Comparison of ENCODE assay signal across 22 mouse cellular contexts in genomic region chr10:90779561-90780400, GRCm38 (mm10).
DNase-seq lines count a peak whose midpoint lies in the region; ATAC-seq and TF ChIP-seq lines count a peak whose summit lies in the region.
"Had no signal": no experiment of that assay in that cellular context is flagged by ENCODE, and none has a peak within 500 bp of the region (broad histone marks: within the 10 kb centered on the region; RNA-seq: fewer than 3 reads in every experiment).

No protein-coding gene starts in this region.

- no peak overlapping the region for H3K9ac ChIP-seq in hindbrain, postnatal 0 days (replicated peaks; ENCODE audit: low read length)
- no peak overlapping the region for H3K9ac ChIP-seq in hindbrain, embryonic 13.5 days
- H3K9ac ChIP-seq in midbrain, embryonic 16.5 days (ENCODE audit: low read depth, low read length): no peak overlapping the region
- H3K9ac ChIP-seq in midbrain, embryonic 14.5 days (replicated peaks; ENCODE audit: low read length): no peak overlapping the region
- no peak overlapping the region for H3K9ac ChIP-seq in neural tube, embryonic 15.5 days (replicated peaks)
- H3K9ac ChIP-seq: embryonic facial prominence, embryonic 15.5 days; stomach, embryonic 15.5 days had no signal

- no peaks in the 10 kb centered on the region for H3K4me1 ChIP-seq in hindbrain, postnatal 0 days (ENCODE audit: insufficient read depth, low read length)
- H3K4me1 ChIP-seq in hindbrain, embryonic 13.5 days (replicated peaks): no peaks in the 10 kb centered on the region
- no peaks in the 10 kb centered on the region for H3K4me1 ChIP-seq in midbrain, embryonic 16.5 days (ENCODE audit: control insufficient read depth, insufficient read depth, low read length)
- no peaks in the 10 kb centered on the region for H3K4me1 ChIP-seq in midbrain, embryonic 14.5 days (ENCODE audit: control insufficient read depth, insufficient read depth, low read length)
- no peaks in the 10 kb centered on the region for H3K4me1 ChIP-seq in neural tube, embryonic 15.5 days
- H3K4me1 ChIP-seq: embryonic facial prominence, embryonic 15.5 days; stomach, embryonic 15.5 days had no signal

- no peak overlapping the region for H3K27ac ChIP-seq in hindbrain, postnatal 0 days
- no peak overlapping the region for H3K27ac ChIP-seq in hindbrain, embryonic 13.5 days
- H3K27ac ChIP-seq in midbrain, embryonic 16.5 days (ENCODE audit: low read length): no peak overlapping the region
- no peak overlapping the region for H3K27ac ChIP-seq in midbrain, embryonic 14.5 days (replicated peaks; ENCODE audit: low read depth, low read length)
- H3K27ac ChIP-seq in neural tube, embryonic 15.5 days (replicated peaks): no peak overlapping the region
- H3K27ac ChIP-seq: embryonic facial prominence, embryonic 15.5 days; heart, adult 2 months; kidney, postnatal 0 days; stomach, embryonic 15.5 days had no signal

- intact Hi-C loops in gastrocnemius, postnatal 36 days (cut with DNase I): no loop called here

- ATAC-seq in hindbrain, postnatal 0 days: no peak
- ATAC-seq in hindbrain, embryonic 13.5 days (ENCODE audit: low FRiP score): no peak
- 0 out of 2 replicates have a peak, but pooled peaks have one; percentile 41 for ATAC-seq in midbrain, embryonic 16.5 days
- no peak for ATAC-seq in midbrain, embryonic 14.5 days (ENCODE audit: low FRiP score, low TSS enrichment)
- ATAC-seq in neural tube, embryonic 15.5 days (ENCODE audit: low FRiP score): no peak
- ATAC-seq: inflammation-experienced regulatory T-cells, adult 6 months had no signal

- DNase-seq in hindbrain, postnatal 0 days (ENCODE audit: low spot score): peak; percentile 34
- DNase-seq in midbrain, embryonic 14.5 days: no peak
- peak; percentile 72 for DNase-seq in ZHBTc4 (ENCODE audit: low read depth, low spot score)
- DNase-seq in gastrocnemius, postnatal 36 days: no peak
- DNase-seq: adrenal gland, adult 2 months; cerebellum, adult 9-11 months; embryo, embryonic 11 days; heart, adult 2 months; heart, postnatal 36 days; left cerebral cortex, postnatal 4 days; lung, adult 18-20 months; lung, postnatal 14 days; retina, postnatal 1 day; thymus, adult 18-20 months had no signal

- H3K27me3 ChIP-seq in hindbrain, postnatal 0 days (ENCODE audit: insufficient read depth, low read length): no peaks in the 10 kb centered on the region
- H3K27me3 ChIP-seq in hindbrain, embryonic 13.5 days: no peaks in the 10 kb centered on the region
- no peaks in the 10 kb centered on the region for H3K27me3 ChIP-seq in midbrain, embryonic 16.5 days (ENCODE audit: control insufficient read depth, insufficient read depth, low read depth, low read length)
- no peaks in the 10 kb centered on the region for H3K27me3 ChIP-seq in midbrain, embryonic 14.5 days (ENCODE audit: control insufficient read depth, insufficient read depth, low read length)
- H3K27me3 ChIP-seq in neural tube, embryonic 15.5 days (replicated peaks): no peaks in the 10 kb centered on the region
- H3K27me3 ChIP-seq: embryonic facial prominence, embryonic 15.5 days; stomach, embryonic 15.5 days had no signal

- no peak overlapping the region for H3K4me2 ChIP-seq in hindbrain, postnatal 0 days (ENCODE audit: low read depth, low read length)
- H3K4me2 ChIP-seq in hindbrain, embryonic 13.5 days: no peak overlapping the region
- H3K4me2 ChIP-seq in midbrain, embryonic 16.5 days (ENCODE audit: low read length): no peak overlapping the region
- no peak overlapping the region for H3K4me2 ChIP-seq in midbrain, embryonic 14.5 days (ENCODE audit: low read length)
- H3K4me2 ChIP-seq in neural tube, embryonic 15.5 days: no peak overlapping the region
- H3K4me2 ChIP-seq: embryonic facial prominence, embryonic 15.5 days; liver, embryonic 11.5 days; stomach, embryonic 15.5 days had no signal

- H3K36me3 ChIP-seq in hindbrain, postnatal 0 days (ENCODE audit: insufficient read depth, low read length): no peaks in the 10 kb centered on the region
- H3K36me3 ChIP-seq in hindbrain, embryonic 13.5 days: no peaks in the 10 kb centered on the region
- no peaks in the 10 kb centered on the region for H3K36me3 ChIP-seq in midbrain, embryonic 16.5 days (ENCODE audit: control insufficient read depth, insufficient read depth, low read length)
- no peaks in the 10 kb centered on the region for H3K36me3 ChIP-seq in midbrain, embryonic 14.5 days (ENCODE audit: control insufficient read depth, insufficient read depth, low read length)
- no peaks in the 10 kb centered on the region for H3K36me3 ChIP-seq in neural tube, embryonic 15.5 days
- H3K36me3 ChIP-seq: embryonic facial prominence, embryonic 15.5 days; stomach, embryonic 15.5 days had no signal

- no peaks in the 10 kb centered on the region for H3K9me3 ChIP-seq in hindbrain, postnatal 0 days (ENCODE audit: low read length)
- no peaks in the 10 kb centered on the region for H3K9me3 ChIP-seq in hindbrain, embryonic 13.5 days
- H3K9me3 ChIP-seq in midbrain, embryonic 16.5 days (replicated peaks; ENCODE audit: control insufficient read depth, low read length, poor library complexity, severe bottlenecking): no peaks in the 10 kb centered on the region
- H3K9me3 ChIP-seq in midbrain, embryonic 14.5 days (ENCODE audit: control insufficient read depth, low read length): no peaks in the 10 kb centered on the region
- H3K9me3 ChIP-seq in neural tube, embryonic 15.5 days (replicated peaks): no peaks in the 10 kb centered on the region
- H3K9me3 ChIP-seq: embryonic facial prominence, embryonic 15.5 days; stomach, embryonic 15.5 days had no signal

- no peak overlapping the region for H3K4me3 ChIP-seq in hindbrain, postnatal 0 days (ENCODE audit: low read length)
- H3K4me3 ChIP-seq in hindbrain, embryonic 13.5 days: no peak overlapping the region
- H3K4me3 ChIP-seq in midbrain, embryonic 16.5 days (ENCODE audit: low read depth, low read length): no peak overlapping the region
- H3K4me3 ChIP-seq in midbrain, embryonic 14.5 days (replicated peaks; ENCODE audit: low read depth, low read length): no peak overlapping the region
- H3K4me3 ChIP-seq in neural tube, embryonic 15.5 days (replicated peaks): no peak overlapping the region
- H3K4me3 ChIP-seq: embryonic facial prominence, embryonic 15.5 days; heart, adult 2 months; stomach, embryonic 15.5 days had no signal

- 54% methylated on average over 13 of the region's 13 CpGs for WGBS in hindbrain, postnatal 0 days
- WGBS in hindbrain, embryonic 13.5 days: 54% methylated on average over 13 of the region's 13 CpGs
- WGBS in midbrain, embryonic 16.5 days: 43% methylated on average over 13 of the region's 13 CpGs
- WGBS in midbrain, embryonic 14.5 days: 55% methylated on average over 13 of the region's 13 CpGs
- 61% methylated on average over 13 of the region's 13 CpGs for WGBS in neural tube, embryonic 15.5 days

- TF ChIP-seq CTCF in hindbrain, postnatal 0 days (IDR thresholded peaks at IDR 0.05; ENCODE audit: low read depth): peak; percentile 54

Comparison
In these comparisons a context has a peak if more than half of its experiments do, and no peak if none do; other contexts are left out.
1. DNase-seq: peak in hindbrain, postnatal 0 days (single experiment) and ZHBTc4 (single experiment); none in midbrain, embryonic 14.5 days (single experiment) and gastrocnemius, postnatal 36 days (0 of 2).